Mouse (Mus musculus): Measurements from ENCODE around the gene Snrnp25. TPM values are rescaled to one million over a fixed set of nuclear protein-coding genes. Genes with fewer than 3 reads are reported as not detected.
"Not testable (repeated sequence)": the region's sequence is repeated elsewhere in the genome, so short reads cannot be mapped to it uniquely, and the experiment has no call there.

The Snrnp25 gene
- total and polyA plus RNA-seq, 3 experiments: 130 to 158 TPM; not detected in 1

DNA sequence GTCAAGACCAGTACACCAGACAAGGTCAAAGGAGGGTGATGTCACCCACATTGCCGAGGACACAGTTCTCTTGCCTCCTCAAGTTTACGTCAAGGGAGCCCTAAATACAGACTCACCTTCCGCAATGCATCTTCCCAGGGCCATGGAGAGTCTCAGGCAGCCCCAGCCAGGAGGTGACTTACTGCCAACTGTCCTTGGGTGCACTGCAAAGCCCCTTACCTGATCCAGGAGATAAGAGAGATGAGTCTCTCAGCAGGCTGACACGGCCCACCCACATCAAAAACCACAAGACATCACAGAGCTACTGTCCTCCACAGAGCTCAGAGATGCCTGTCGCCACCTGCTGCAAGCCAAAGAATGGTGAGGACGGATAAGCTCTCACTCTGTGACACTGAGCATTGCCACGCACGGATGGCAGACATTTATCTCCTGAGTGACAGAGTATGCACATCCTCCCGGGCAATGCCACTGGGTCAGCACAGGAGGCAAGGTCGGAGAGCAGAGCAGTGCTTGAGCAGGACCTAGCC lies 5.1 kb upstream of the Snrnp25 start, which contains the start of gene Il9r (continued):
- peak; percentile 48; the same call in 1 of the 2 replicates for TF ChIP-seq HCFC1 (IDR thresholded peaks at IDR 0.05; ENCODE audit: low read depth, low read length)

DNA sequence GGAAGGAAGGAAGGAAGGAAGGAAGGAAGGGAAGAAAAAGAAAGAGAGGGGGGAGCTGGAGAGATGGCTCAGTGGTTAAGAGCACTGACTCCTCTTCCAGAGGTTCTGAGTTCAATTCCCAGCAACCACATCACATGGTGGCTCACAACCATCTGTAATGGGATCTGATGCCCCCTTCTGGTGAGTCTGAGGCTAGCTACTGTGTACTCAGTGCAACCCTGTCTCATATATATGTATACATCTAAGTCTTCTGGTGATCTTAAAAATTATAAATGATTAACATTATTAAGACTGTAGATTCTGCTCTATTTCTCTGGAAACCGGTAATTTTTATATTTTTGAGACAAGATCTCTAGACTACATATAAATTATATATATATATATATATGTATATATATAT lies 4.2 kb upstream of the Snrnp25 start:
- H3K27me3 ChIP-seq (ENCODE audit: control insufficient read depth in 1 of 2, insufficient read depth in 2 of 2, low read length in 2 of 2); H3K27ac ChIP-seq (ENCODE audit: control insufficient read depth, low read depth, low read length); H3K4me3 ChIP-seq (ENCODE audit: control insufficient read depth in 1 of 2, insufficient read depth in 1 of 2, low read depth in 2 of 2, low read length in 2 of 2); H3K9me3 ChIP-seq (replicated peaks; ENCODE audit: insufficient read depth, low read length); H3K9ac ChIP-seq (ENCODE audit: control insufficient read depth, low read depth, low read length, poor library complexity, severe bottlenecking): not testable (repeated sequence)
- Histone ChIP-seq H3K4me1 (ENCODE audit: control insufficient read depth in 1 of 2, insufficient read depth in 2 of 2, low read length in 2 of 2) (peaks cover 21 to 42% of the 10 kb centered on the region in 2 experiments), H3K79me2 (ENCODE audit: control insufficient read depth, insufficient read depth, low read length, poor library complexity) (peaks cover 26% of the 10 kb centered on the region), H3K36me3 (ENCODE audit: control insufficient read depth in 1 of 2, insufficient read depth in 2 of 2, low read length in 2 of 2) (peaks cover 0 to 28% of the 10 kb centered on the region in 2 experiments; a peak in 2 of 4 replicates)
- DNase-seq (ENCODE audit: low read depth, low spot score): peak; percentile 74
- TF ChIP-seq CTCF (IDR thresholded peaks at IDR 0.05 in 2 of 3, conservative IDR thresholded peaks at IDR 0.05 in 1 of 3; ENCODE audit: control insufficient read depth in 1 of 3, insufficient read depth in 1 of 3, low read depth in 2 of 3, low read length in 3 of 3, poor library complexity in 1 of 3, severe bottlenecking in 1 of 3): peak; percentile 12 to 29 (median 28); a peak in 3 of 6 replicates

DNA sequence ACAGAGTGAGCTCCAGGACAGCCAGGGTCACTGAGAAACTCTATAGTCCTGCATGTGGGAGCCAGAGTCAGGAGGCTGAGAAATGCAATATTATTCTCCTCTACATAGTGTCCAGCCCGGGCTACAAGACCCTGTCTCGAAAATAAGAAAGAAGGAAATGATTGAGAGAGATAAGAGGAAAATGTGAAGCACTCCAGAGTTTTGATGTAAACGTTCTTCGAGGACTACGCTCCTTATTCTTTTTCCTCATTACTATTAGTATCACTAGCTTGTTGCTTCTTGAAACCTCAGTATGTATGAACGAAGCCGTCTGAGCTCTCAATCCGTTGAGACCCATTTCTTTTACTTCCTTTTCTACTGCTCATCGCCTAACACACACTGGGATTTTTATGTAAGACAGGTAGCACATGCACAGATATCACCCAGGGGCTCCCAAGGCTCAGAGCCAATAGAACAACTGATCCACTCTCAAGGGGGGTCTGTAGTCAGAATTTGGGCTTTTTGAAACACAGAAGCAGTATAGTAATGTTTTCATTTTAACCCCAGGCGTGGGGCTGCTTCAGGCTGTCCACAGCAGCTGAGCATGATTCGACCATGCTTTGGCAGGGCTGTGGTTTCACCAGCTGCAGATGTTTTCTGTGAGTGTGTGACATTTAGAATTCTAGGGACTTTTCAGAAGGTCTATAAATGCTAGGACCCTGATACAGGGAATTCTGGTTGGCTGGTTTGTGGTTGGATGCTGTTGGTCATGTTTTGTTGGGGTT lies 3.1 kb upstream of the Snrnp25 start:
- Histone ChIP-seq H3K9ac (ENCODE audit: control insufficient read depth, low read depth, low read length, poor library complexity, severe bottlenecking) (peak overlapping the region; percentile 32), H3K27ac (ENCODE audit: control insufficient read depth, low read depth, low read length) (peak overlapping the region; percentile 46), H3K4me3 (ENCODE audit: control insufficient read depth in 1 of 2, insufficient read depth in 1 of 2, low read depth in 2 of 2, low read length in 2 of 2) (peak overlapping the region; percentile 6 to 48; a peak in 3 of 4 replicates), H3K36me3 (ENCODE audit: control insufficient read depth in 1 of 2, insufficient read depth in 2 of 2, low read length in 2 of 2) (peaks cover 0 to 22% of the 10 kb centered on the region in 2 experiments; a peak in 2 of 4 replicates), H3K79me2 (ENCODE audit: control insufficient read depth, insufficient read depth, low read length, poor library complexity) (peaks cover 21% of the 10 kb centered on the region), H3K4me1 (ENCODE audit: control insufficient read depth in 1 of 2, insufficient read depth in 2 of 2, low read length in 2 of 2) (peaks cover 16 to 35% of the 10 kb centered on the region in 2 experiments), H3K9me3 (replicated peaks; ENCODE audit: insufficient read depth, low read length) (no peaks in the 10 kb centered on the region), H3K27me3 (ENCODE audit: control insufficient read depth in 1 of 2, insufficient read depth in 2 of 2, low read length in 2 of 2) (no peaks in the 10 kb centered on the region)
- peak; percentile 70 for DNase-seq (ENCODE audit: low read depth, low spot score)
- TF ChIP-seq USF2 (IDR thresholded peaks at IDR 0.05; ENCODE audit: borderline replicate concordance in 1 of 2, insufficient read depth in 1 of 2, low read depth in 1 of 2, low read length in 2 of 2): no peak
- no peak for TF ChIP-seq CHD2 (IDR thresholded peaks at IDR 0.05; ENCODE audit: low read length)
- peak; percentile 94; the same call in 1 of the 2 replicates for TF ChIP-seq CHD1 (IDR thresholded peaks at IDR 0.05; ENCODE audit: low read depth, low read length)
- no peak for TF ChIP-seq RAD21 (IDR thresholded peaks at IDR 0.05; ENCODE audit: low read depth, low read length)
- TF ChIP-seq CTCF (IDR thresholded peaks at IDR 0.05 in 2 of 3, conservative IDR thresholded peaks at IDR 0.05 in 1 of 3; ENCODE audit: control insufficient read depth in 1 of 3, insufficient read depth in 1 of 3, low read depth in 2 of 3, low read length in 3 of 3, poor library complexity in 1 of 3, severe bottlenecking in 1 of 3): no peak
- TF ChIP-seq TCF12 (IDR thresholded peaks at IDR 0.05; ENCODE audit: low read depth, low read length): no peak
- peak; percentile 46; the same call in 1 of the 2 replicates for TF ChIP-seq SIN3A (IDR thresholded peaks at IDR 0.05; ENCODE audit: low read length)
- no peak for TF ChIP-seq ZC3H11A (IDR thresholded peaks at IDR 0.05; ENCODE audit: low read depth, low read length)
- TF ChIP-seq NRF1 (IDR thresholded peaks at IDR 0.05; ENCODE audit: insufficient read depth, low read depth, low read length, poor library complexity, severe bottlenecking): no peak
- TF ChIP-seq NELFE (IDR thresholded peaks at IDR 0.05; ENCODE audit: low read depth, low read length): peak; percentile 16; the same call in 1 of the 2 replicates
- TF ChIP-seq TBP (IDR thresholded peaks at IDR 0.05; ENCODE audit: low read depth, low read length): no peak
- no peak for TF ChIP-seq GABPA (IDR thresholded peaks at IDR 0.05; ENCODE audit: low read depth, low read length)
- TF ChIP-seq KAT2A (conservative IDR thresholded peaks at IDR 0.05; ENCODE audit: low read depth, low read length): no peak
- TF ChIP-seq EP300 (IDR thresholded peaks at IDR 0.05; ENCODE audit: low read depth in 1 of 2, low read length in 2 of 2): peak in 1 of 2 experiments; percentile 42; a peak in 1 of 4 replicates
- TF ChIP-seq POLR2A (IDR thresholded peaks at IDR 0.05; ENCODE audit: control insufficient read depth in 1 of 2, insufficient read depth in 1 of 2, low read depth in 1 of 2, low read length in 2 of 2, poor library complexity in 1 of 2): no peak
- TF ChIP-seq TAL1 (IDR thresholded peaks at IDR 0.05; ENCODE audit: low read length): no peak
- no peak for TF ChIP-seq ELF1 (IDR thresholded peaks at IDR 0.05; ENCODE audit: low read depth, low read length)
- TF ChIP-seq GATA1 (IDR thresholded peaks at IDR 0.05; ENCODE audit: low read depth, low read length): no peak
- TF ChIP-seq MAX (IDR thresholded peaks at IDR 0.05; ENCODE audit: low read length): 0 out of 2 replicates have a peak, but pooled peaks have one; percentile 34
